Mouse (Mus musculus) CH12F3 (cell line): ENCODE results near the gene 2300002M23Rik.

Experiments used
- in situ Hi-C: fragments of 300-500 bp; cut with MboI; formaldehyde crosslinking; loops from 2 replicates; pipeline ENCODE4 v1.14.3; 2020; ENCODE audit warnings: low sequenced_read_pairs

Gene 2300002M23Rik

DNA sequence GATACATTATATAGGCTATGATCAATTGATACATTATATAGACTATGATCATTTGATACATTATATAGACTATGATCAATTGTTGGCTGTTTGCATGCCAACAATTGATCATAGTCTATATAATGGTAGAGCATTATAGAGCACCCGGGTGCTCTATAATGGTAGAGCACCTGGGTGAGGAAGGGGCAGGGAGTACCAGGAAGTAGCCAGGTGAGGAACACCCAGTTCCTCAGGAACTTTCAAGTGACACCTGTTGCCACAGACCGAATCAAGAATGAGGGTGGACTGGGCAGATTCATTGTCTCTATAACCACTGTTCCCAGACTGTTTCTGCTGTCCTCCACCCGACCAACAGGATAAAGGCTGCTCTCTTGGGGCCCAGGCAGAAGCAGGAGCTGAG lies at the start of gene 2300002M23Rik:
TSS of gene 2300002M23Rik (plus strand) at position 301 of the 400 bp plus-strand sequence.
- in situ Hi-C loops: no loop called here

DNA sequence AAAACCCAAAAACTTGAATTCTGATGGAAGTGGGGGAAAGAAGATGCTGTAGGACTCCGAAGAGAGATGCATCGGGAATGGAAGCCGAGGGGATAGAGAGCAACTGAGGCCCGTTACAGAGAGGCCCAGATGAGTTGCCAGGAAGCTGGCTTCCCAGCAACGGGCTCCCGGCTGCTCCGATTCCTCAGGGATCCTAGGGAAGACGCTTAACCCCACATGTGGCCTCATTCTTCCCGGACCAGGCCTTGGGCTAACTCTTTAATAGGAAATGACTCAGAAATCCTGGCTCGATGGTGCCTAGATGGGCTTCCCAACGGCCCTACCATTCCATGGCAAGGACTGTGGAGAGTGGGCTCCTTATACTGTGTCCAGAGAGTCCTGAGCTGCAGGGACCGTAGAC lies 49.7 kb upstream of the 2300002M23Rik start:
- in situ Hi-C loops: no loop called here

DNA sequence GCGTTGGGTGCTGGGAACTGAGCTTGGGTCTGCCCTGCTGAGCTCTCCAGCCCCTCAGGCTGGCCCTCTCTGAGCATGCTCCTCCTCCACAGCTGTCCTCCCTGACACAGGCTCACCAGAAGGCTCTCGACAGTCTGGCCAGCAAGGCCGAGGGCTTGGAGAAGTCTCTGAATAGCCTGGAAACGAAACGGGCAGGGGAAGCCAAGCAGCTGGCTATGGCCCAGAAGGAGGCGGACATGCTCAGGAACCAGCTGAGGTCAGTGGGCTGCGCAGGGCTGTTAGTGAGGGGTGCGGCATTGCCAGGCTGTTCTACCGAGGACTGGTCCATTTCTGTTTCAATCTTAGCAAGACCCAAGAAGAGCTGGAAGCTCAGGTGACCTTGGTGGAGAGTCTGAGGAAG lies 42.9 kb upstream of the 2300002M23Rik start:
- in situ Hi-C loops: no loop called here

GRCm38 (mm10) chr17:35526644-35527043 lies 40.6 kb upstream of the 2300002M23Rik start:
- in situ Hi-C loops: no loop called here

- in situ Hi-C loops: no loop called here
Measured at GRCm38 (mm10) chr17:35532360-35532759, 34.9 kb upstream of the 2300002M23Rik start.

DNA sequence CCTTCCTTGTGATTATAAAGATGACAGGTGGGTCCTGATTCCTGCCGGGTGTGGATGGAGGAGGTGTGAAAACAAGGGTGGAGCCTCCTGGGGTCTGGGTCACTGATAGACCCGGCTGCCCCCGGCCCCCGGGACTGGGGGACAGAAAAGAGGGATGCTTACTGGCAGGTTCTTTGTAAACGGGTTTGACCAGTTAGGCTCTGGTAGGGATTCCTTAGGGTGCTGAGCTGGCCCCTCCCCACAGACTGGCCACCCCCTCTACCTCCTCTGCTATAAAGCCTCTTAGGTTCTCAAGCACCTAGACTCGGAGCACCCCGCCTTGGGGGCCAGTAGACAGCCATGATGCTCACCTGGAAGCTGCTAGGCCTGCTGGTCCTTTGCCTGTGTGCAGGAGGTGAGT lies 34.3 kb upstream of the 2300002M23Rik start, which contains the start of gene Psors1c2:
TSS of gene Psors1c2 (plus strand) at position 301 of the 400 bp plus-strand sequence.
- in situ Hi-C loops: no loop called here

DNA sequence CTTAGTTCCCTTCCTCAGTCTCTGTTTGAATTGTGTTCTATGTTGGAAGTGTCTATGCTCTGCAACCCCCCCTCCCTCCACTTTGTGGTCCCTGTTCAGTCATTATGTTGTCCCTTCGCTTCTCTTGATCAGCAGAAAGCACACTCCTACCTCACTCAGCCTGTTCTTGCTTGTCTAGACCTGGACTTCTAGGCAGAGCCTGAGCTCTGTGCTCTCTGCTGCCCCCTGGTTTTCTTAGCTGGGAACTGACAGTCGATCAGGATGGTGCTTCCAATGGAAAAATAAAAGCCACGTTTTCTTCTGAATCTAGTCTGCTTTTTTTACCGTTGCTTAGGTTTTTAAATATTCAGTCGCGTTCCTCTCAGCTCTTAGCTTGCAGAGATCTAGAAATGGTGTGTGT lies 32.9 kb upstream of the 2300002M23Rik start:
- in situ Hi-C loops: no loop called here

DNA sequence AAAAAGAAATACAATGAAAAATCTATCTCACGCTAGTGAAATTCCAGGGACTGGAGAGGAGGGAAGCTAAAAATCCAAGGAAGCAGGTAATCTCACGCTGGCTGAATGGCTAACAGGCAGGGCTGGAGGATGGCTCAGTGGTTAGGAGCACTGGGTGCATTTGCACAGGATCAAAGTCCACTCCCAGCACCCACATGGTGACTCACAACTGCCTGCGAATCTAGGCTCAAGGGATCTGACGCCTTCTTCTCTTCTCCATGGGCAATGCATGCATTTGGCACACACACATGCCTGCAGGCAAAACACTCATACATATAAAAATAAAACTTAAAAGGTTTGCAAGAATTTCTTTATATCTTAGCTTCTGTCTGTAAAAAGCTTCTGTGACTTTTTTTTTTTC lies 29.8 kb upstream of the 2300002M23Rik start:
- in situ Hi-C loops: no loop called here

- in situ Hi-C loops: no loop called here
Measured at GRCm38 (mm10) chr17:35538476-35538875, 28.8 kb upstream of the 2300002M23Rik start.

DNA sequence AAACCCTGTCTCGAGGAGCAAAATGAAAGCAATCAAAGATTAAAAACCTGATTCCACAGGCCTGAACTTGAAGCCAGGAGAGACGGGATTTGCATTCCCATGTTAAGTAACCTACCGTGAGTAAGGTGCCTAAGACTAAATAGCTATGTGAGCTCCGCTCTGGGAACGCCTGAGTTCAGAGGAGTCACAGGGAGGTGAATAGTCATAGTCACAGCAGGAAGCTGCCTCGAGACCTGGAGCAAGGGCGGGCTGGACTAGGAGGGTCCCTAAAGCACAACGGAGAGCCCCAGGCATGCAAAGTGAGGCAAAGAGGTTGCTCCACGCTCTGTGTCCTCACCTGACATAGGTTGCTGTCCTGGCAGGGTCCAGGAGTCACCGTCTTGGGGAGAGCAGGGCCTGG lies 27.7 kb upstream of the 2300002M23Rik start:
- in situ Hi-C loops: no loop called here

- in situ Hi-C loops: no loop called here
Measured at GRCm38 (mm10) chr17:35542761-35543411, 24.4 kb upstream of the 2300002M23Rik start.

DNA sequence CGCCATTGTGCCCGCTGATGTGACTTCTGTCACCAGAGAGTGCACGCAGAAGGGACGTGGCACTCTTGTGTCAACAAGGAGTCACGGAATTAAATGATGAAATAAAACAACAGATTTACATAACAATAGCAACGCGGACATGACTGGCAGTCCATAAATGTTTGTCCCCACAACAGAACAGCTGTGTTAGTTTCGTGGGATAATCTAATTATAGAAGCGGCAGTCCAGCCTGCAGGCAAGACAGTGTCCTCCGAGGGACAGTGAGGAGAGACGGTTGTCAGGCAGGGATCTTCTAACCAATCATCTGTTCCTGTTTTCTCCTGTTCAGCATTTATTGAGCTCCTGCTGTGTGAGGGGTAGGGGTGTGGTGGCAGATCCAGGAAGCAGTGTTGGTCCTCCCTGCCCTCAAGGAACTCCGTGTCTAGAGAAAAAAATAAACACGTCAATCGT lies 23.8 kb upstream of the 2300002M23Rik start:
- in situ Hi-C loops: no loop called here

- in situ Hi-C loops: no loop called here
Measured at GRCm38 (mm10) chr17:35544001-35544400, 23.2 kb upstream of the 2300002M23Rik start.

DNA sequence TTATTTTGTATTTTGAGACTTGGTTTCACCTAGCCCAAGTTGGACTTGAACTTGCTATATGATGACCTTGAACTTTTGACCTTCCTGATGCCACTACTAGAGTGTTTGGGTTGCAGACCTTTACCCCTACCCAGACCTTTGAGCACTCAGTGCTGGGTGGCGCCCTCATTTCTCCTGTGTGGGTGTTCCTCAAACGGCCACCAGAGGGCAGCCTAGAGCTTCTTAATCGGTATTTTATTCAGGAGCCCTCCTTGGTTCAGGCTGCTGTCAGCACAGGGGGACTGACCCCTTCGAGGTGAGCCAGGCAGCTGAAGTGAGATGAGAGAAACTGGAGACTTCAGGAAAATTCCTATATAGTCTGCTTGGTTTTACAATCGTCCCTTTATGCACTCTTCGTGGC lies 22.6 kb upstream of the 2300002M23Rik start:
- in situ Hi-C loops: no loop called here

DNA sequence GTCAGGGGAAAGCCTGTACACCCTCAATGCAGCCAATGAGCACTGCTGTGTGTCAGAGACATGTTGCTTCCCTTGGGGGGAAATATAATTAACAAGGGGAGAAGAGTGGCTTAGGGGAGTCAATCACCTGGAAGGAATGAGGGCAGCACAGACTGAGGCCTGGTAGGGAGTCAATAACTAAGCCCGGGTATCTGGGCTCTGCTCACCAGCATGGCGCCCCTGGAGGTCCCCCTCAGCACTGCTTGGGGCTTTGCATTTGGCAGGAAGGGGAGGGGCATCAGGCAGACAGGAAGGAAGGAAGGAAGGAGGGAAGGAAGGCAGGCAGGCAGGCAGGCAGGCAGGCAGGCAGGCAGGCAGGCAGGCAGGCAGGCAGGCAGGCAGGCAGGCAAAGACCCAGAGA lies 19.8 kb upstream of the 2300002M23Rik start:
- in situ Hi-C loops: no loop called here

GRCm38 (mm10) chr17:35548636-35549035 lies 18.6 kb upstream of the 2300002M23Rik start:
- in situ Hi-C loops: no loop called here

DNA sequence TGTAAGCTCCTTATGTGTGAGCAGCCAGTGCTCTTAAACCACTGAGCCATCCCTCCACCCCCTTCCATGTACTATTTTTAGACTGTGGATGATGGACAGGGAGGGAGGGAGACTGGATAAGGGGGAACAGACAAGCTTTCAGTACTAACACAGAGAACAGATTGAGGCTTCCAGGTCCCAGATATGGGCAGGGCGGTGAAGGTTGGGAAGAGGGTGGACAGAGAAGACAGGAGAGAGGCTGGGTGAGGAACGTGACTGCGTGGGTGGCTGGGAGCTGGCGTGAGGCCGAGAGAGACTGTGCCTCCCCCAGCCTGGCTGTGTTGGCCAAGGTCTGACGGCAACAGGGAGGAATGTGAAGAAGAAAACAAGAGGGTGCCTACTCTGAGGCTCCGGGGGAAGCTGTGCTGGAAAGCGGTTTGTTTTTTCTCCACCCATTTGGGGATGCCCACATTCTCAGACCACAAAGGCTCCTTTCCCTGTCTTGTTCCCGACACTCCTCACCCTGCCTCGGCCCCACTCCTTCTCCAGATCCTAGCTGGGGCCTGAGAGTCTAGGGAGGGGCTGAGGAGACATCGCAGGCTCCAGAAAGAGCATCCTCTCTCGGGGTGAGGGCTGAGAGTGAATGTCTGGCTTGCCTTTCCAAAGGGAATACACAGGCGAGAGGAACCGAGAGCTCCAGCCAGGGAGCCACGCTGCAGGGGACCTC lies 17.7 kb upstream of the 2300002M23Rik start:
- in situ Hi-C loops: no loop called here

DNA sequence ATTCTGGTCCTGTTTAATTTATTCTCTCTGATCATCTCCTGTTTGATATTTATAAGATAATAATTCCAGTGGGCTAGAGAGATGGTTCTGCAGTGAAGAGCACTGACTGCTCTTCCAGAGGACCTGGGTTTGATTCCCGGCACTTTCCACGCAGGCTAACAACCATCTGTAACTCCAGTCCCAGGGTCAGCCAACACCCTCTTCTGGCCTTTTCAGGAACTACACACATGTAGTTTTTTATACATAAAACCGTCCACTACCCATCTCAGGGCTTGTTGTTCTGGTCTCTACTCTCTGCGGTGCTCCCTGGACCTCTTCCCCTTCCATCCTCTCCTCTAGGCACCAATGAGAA lies 17.1 kb upstream of the 2300002M23Rik start:
- in situ Hi-C loops: no loop called here

DNA sequence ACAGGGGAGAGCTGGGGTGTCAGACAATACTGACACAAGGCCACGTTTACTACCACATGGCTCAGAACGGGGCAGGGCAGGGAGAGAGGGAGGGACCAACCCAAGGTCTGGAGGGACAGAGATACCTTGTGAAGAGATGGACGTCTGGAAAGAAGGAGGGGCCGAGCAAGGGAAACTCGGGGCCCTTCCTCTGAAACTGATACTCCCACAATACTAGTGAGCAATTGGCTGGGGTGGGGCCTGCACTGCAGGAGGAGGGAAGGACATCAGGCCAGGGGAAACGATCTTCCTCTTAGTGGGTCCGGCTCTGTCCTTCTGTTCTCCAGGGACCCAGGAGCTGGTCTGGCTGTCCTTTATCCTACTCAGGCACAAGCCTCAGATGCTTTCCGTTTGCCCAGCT lies 16.4 kb upstream of the 2300002M23Rik start:
- in situ Hi-C loops: no loop called here

DNA sequence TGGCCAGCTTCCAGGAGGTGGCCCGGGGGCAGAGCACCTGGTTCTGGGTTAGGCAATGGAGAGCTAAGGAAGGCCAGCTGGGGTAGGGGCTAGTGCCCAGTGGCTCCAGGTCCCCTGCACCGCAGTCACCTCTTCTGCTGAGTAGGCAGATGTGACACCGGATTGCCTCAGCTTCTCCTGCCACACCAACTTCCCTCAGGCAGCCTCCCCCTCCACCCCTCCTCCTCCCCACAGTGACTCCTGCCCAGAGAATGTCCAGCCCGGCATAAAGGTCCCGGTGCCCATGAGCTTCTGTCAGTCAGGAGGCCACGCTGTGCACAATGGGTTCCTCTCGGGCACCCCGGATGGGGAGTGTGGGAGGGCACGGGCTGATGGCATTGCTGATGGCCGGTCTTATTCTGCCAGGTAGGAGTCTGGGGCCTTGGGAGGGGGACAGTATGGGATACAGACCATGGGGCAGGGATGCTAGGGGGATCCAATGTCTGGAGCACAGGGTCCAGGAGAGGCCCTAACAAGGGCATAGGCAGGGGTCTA lies 15.3 kb upstream of the 2300002M23Rik start, which contains the start of gene Cdsn:
TSS of gene Cdsn (plus strand) at position 248 of the 534 bp plus-strand sequence.
- in situ Hi-C loops: no loop called here

- in situ Hi-C loops: no loop called here
Measured at GRCm38 (mm10) chr17:35554321-35554720, 12.9 kb upstream of the 2300002M23Rik start.

DNA sequence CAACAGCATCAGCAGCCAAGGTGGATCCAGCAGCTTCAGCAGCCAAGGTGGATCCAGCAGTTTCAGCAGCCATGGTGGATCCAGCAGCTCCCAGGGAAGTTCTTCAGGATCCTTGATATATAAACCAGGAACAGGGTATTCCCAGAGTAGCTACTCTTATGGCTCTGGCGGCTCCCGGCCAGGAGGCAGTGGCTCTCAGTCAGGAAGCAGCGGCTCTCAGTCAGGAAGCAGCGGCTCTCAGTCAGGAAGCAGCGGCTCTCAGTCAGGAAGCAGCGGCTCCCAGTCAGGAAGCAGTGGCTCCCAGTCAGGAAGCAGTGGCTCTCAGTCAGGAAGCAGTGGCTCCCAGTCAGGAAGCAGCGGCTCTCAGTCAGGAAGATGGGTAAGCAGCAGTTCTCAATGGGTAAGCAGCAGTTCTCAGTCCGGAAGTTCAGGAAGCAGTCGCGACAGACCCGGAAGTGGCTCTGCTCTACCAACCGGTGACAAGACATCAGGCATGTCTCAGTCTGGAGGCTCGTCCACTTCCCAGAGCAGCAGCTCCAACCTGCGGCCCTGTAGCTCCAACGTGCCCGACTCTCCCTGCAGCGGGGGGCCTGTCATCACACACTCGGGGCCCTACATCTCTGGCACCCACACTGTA lies 12.4 kb upstream of the 2300002M23Rik start:
- in situ Hi-C loops: no loop called here
